Mouse (Mus musculus): ENCODE data around the gene Pgpep1l. TPM values are rescaled to one million over a fixed set of nuclear protein-coding genes. Genes with fewer than 3 reads are reported as not detected.
"Not testable (repeated sequence)": the region's sequence is repeated elsewhere in the genome, so short reads cannot be mapped to it uniquely, and the experiment has no call there.

Gene Pgpep1l
- total RNA-seq (2021), result under 1 TPM in 1 of 2 experiments, not detected in 1; 0.49 TPM

GRCm38 (mm10) chr7:68264028-68264453 is at the start of gene Pgpep1l:
Pgpep1l (minus strand) TSS chr7:68264233.
- DNase-seq (ENCODE audit: extremely low spot score in 1 of 2, low spot score in 2 of 2), result peak; percentile 15 to 74
- intact Hi-C loops (cut with DNase I), result no loop called here

- intact Hi-C loops (cut with DNase I), result no loop called here
- DNase-seq (ENCODE audit: extremely low spot score in 1 of 2, low spot score in 2 of 2), result no peak
These were observed 49.2 kb upstream of the Pgpep1l start for GRCm38 (mm10) chr7:68313038-68313782.

GRCm38 (mm10) chr7:68312395-68312794 is 48.4 kb upstream of the Pgpep1l start:
- intact Hi-C loops (cut with DNase I), result no loop called here
- DNase-seq (ENCODE audit: extremely low spot score in 1 of 2, low spot score in 2 of 2), result no peak

GRCm38 (mm10) chr7:68311469-68311868 is 47.4 kb upstream of the Pgpep1l start:
- intact Hi-C loops (cut with DNase I), result no loop called here

GRCm38 (mm10) chr7:68306756-68307155 is 42.7 kb upstream of the Pgpep1l start:
- intact Hi-C loops (cut with DNase I), result no loop called here

More at GRCm38 (mm10) chr7:68311469-68311868, 47.4 kb upstream of the Pgpep1l start:
- no peak for DNase-seq (ENCODE audit: extremely low spot score in 1 of 2, low spot score in 2 of 2)

GRCm38 (mm10) chr7:68305781-68306575 is 41.9 kb upstream of the Pgpep1l start:
- DNase-seq (ENCODE audit: extremely low spot score in 1 of 2, low spot score in 2 of 2), result no peak
- intact Hi-C loops (cut with DNase I), result no loop called here

More at GRCm38 (mm10) chr7:68306756-68307155, 42.7 kb upstream of the Pgpep1l start:
- DNase-seq (ENCODE audit: extremely low spot score in 1 of 2, low spot score in 2 of 2), result no peak

- intact Hi-C loops (cut with DNase I), result loop anchor here (5.0 kb wide), 3 partner anchors 171 to 501 kb away; partner anchors contain the start of gene Igf1r
- no peak for DNase-seq (ENCODE audit: extremely low spot score in 1 of 2, low spot score in 2 of 2)
These were observed 39.7 kb upstream of the Pgpep1l start for GRCm38 (mm10) chr7:68303685-68304084.

GRCm38 (mm10) chr7:68302586-68303433 is 38.8 kb upstream of the Pgpep1l start:
- intact Hi-C loops (cut with DNase I), result loop anchor here (5.0 kb wide), 3 partner anchors 171 to 501 kb away; partner anchors contain the start of gene Igf1r
- peak; percentile 66 to 74 for DNase-seq (ENCODE audit: extremely low spot score in 1 of 2, low spot score in 2 of 2)

GRCm38 (mm10) chr7:68301160-68301559 is 37.1 kb upstream of the Pgpep1l start:
- intact Hi-C loops (cut with DNase I), result loop anchor here (5.0 kb wide), 3 partner anchors 169 to 499 kb away; partner anchors contain the start of gene Igf1r
- no peak for DNase-seq (ENCODE audit: extremely low spot score in 1 of 2, low spot score in 2 of 2)

GRCm38 (mm10) chr7:68298381-68299076 is 34.5 kb upstream of the Pgpep1l start:
- intact Hi-C loops (cut with DNase I), result no loop called here
- peak in 1 of 2 experiments; percentile 23 for DNase-seq (ENCODE audit: extremely low spot score in 1 of 2, low spot score in 2 of 2)

GRCm38 (mm10) chr7:68296487-68296886 is 32.5 kb upstream of the Pgpep1l start:
- intact Hi-C loops (cut with DNase I), result no loop called here

GRCm38 (mm10) chr7:68293997-68294789 is 30.2 kb upstream of the Pgpep1l start:
- no peak for DNase-seq (ENCODE audit: extremely low spot score in 1 of 2, low spot score in 2 of 2)
- intact Hi-C loops (cut with DNase I), result no loop called here

More at GRCm38 (mm10) chr7:68296487-68296886, 32.5 kb upstream of the Pgpep1l start:
- DNase-seq (ENCODE audit: extremely low spot score in 1 of 2, low spot score in 2 of 2), result no peak

- no peak for DNase-seq (ENCODE audit: extremely low spot score in 1 of 2, low spot score in 2 of 2)
- intact Hi-C loops (cut with DNase I), result no loop called here
These were observed 27.6 kb upstream of the Pgpep1l start for GRCm38 (mm10) chr7:68291603-68292002.

GRCm38 (mm10) chr7:68289081-68289480 is 25.0 kb upstream of the Pgpep1l start:
- no peak for DNase-seq (ENCODE audit: extremely low spot score in 1 of 2, low spot score in 2 of 2)
- intact Hi-C loops (cut with DNase I), result no loop called here

GRCm38 (mm10) chr7:68288000-68288399 is 24.0 kb upstream of the Pgpep1l start:
- intact Hi-C loops (cut with DNase I); DNase-seq (ENCODE audit: extremely low spot score in 1 of 2, low spot score in 2 of 2): not testable (repeated sequence)

- DNase-seq (ENCODE audit: extremely low spot score in 1 of 2, low spot score in 2 of 2), result no peak
- intact Hi-C loops (cut with DNase I), result no loop called here
These were observed 23.5 kb upstream of the Pgpep1l start for GRCm38 (mm10) chr7:68287582-68287981.

All from left cerebral cortex, postnatal 10 days (tissue).